Mouse (Mus musculus) B cell, adult 2 months (primary cell): ENCODE measurements around the gene Tktl2.

Experiments used
- DNase-seq, 2 experiments: peaks; one replicate each; pipeline ENCODE4 v3.0.0; 2022

Gene Tktl2

DNA sequence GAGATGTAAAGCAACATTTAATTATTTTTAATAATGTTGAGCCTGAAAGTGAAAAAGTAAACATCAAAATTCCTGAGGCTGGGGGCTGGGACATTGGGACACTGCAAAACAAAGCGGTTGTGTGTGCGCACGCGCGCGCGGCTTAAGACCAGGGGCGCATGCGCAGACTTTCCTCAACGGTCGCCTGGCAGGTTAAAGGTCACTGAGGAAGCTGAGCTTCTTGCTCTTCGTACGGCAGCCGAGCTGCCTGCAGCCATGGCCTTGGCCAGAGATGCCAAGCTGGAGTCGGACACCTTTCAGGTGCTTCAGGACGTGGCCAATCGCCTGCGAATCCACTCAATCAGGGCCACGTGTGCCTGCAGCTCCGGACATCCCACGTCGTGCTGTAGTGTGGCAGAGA lies at the start of gene Tktl2:
Gene Tktl2 (plus strand): TSS at position 220 of the 400 bp plus-strand sequence.
- DNase-seq = no peak

DNA sequence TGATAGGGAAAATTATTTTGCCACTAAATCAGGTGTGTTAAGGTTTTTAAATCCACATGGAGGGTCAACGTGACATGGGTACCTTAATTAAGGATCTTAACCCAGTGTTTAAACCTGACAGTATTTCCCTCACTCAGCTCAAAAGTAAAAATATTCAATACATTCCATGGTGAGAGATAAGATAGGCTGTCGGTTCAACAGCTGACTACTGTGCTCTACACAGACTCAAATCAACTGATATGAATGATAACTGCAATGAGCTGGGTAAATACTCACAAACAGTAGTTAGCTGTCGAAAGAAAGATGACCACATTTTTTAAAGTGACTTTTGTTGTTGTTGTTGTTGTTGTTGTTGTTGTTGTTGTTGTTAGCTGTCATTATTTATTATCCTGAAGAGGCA lies 41.7 kb upstream of the Tktl2 start:
- DNase-seq = no peak

DNA sequence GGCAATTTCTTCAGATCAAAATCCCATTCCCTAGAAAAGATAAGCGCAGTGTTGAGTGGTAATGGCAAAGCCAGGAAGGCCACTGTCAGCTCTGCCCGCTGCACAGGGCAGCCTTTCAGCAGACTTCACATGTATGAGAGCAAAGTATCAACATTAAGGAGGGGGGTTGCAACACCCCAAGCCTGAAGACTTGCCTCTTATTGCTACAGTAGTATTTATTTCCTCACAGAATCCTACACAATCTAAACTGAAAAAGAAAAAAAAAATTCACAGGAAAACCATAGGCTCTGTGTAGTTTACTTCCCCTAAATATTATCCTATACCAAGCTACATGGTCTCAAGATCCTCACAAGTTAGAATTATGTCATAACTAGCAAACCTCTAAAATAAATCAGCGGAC lies 34.7 kb upstream of the Tktl2 start:
- no peak for DNase-seq

DNA sequence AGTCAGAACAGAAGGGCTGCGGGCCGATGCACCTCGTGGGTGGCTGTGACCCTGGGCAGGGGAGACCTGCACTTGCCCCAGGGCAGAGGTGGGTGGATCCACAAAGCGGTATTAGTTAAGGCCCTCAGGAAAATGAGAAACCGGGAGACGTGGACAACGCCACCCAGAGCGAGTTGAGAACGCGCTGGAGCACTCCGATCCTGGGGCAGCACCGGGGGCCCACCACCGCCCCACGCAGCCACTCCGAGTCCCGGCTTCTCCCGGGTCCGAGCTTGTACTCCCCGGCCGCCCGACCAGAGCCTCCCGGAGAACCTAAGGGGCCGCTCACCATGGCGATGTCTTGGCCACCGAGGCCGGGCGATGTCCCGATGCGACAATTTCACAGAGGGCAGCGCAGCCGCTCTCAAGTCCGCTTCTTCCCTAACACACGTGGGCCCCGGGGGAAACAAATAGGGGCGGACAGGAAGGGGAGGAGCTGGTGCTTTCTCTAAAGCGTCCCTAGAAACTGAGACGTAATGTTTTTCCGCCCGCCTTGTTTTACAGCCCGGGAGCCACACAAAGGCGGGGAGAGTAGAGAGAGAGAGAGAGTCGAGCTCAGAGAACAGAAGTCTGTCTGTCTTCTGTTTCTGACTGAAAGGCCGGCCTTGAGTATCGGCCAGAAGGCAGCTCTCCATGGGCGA lies 25.3 kb upstream of the Tktl2 start, which contains the start of gene Tma16:
Gene Tma16 (minus strand): TSS at position 447 of the 680 bp plus-strand sequence.
- DNase-seq = peak; percentile 89 to 91

DNA sequence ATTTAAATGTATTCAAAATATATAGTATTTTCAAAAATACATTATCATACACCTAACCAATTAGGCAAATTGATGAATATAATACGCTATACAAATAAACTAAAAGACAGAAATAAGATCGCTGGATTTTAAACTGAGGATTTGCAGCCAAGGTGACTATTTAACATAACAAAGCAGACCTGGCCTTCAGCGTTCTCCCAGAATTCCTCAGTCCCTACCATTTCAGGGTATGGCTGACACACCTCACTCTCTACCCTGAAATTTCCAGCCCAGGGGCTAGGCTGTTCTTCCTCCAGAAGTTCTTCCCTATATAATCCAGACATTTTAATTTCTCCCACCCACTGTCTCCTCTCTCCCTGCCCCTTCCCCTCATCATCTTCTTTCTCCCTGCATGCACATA lies 23.0 kb upstream of the Tktl2 start:
- no peak for DNase-seq

DNA sequence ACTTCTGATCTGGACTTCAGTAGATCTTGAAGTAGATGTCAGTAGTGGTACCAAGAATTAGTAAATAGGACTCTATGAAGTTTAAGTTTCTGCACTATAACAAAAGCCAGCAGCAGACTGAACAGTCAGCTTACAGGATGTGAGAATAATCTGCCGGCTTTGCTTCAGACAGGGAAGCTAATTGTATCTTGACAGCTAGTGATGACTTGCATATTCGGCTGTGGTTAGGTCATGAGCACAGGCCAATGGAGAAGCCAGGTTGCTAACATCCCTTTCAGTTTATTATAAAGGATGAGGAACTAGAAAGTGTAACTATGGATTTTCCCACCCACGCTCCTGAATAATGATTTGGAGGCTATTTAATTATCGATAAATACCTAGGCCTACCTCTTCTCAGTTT lies 20.9 kb upstream of the Tktl2 start:
- DNase-seq = no peak

DNA sequence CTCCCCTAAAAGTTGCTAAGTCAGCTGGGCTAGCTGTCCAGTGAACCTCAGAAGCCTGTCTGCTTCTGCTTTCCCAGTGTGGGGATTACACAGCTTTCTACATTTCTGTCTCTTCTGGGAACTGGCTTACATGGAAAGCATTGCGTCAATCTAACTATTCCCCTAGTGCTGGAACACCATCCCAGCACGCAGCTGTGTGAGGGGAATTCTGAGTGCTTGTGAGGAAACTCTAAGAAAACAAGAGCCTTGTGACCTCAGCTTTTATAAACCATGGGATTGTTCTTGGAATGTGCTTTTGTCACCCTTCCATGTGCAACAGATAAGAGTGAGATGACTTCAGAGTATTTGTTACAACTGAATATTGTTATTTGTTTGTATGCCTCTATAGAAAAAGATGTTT lies 17.1 kb upstream of the Tktl2 start:
- DNase-seq = no peak

DNA sequence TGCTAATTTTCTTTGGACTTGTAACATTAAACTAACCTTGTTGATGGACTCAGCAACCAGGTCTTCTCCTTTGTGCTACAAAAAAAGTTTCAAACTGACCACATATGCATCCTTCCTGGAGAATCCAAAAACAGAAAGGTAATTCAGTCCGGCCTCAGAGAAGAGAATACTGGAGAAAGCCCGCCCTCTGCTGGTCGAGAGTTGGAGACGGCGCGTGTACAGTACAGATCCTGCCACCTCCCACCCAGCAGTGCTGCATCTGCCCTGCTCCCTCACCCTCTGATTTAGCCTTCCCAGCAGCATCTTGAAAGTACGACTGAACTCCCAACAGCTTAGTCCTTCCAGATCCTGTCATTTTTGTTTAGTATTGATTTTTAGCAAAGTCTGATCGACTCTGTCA lies 15.8 kb upstream of the Tktl2 start:
- peak; percentile 80 for DNase-seq

DNA sequence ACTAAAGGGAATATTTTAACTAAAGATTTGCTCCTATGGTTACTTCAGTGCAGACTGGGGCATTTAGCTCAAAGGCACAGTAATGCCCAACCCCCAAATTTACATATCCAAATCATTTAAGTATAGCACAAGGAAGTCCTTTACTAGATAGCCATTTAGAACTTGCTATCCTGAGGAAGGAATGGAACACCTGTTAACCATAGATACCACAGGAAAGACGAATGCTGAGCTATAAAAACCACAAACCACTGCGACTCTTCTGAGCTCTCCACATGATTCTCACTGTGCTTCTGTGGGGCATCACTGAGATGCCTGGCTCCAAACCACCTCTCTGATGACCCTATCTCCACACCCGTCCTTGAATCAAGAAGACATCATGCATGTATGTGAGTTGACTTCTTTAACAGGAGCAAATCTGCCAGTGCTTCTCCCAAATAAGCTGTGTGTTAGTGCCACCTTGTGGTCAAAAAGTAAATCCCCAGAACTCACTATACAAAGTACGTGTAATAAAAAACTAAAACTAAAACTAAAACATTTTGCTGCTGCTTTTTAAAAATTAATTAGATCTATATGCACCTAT lies 14.5 kb upstream of the Tktl2 start:
- peak; percentile 63 to 65 for DNase-seq

DNA sequence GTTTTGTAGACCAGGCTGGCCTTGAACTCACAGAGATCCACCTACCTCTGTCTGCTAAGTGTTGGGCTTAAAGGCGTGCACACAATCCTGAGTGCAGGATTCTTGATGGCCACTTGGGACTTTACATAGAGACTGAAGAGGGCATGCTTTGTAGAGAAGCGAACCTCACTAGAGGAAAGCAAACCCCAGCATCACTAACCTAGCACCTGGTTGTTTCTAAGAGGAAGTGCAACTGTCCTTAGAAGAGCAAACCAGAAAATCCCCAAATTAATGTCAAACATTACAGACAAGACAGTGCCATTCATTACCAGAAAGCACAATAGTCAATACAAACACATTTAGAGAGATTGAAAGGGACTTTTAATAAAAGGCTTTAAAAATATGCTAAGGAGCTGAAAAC lies 8.2 kb upstream of the Tktl2 start:
- DNase-seq = no peak

DNA sequence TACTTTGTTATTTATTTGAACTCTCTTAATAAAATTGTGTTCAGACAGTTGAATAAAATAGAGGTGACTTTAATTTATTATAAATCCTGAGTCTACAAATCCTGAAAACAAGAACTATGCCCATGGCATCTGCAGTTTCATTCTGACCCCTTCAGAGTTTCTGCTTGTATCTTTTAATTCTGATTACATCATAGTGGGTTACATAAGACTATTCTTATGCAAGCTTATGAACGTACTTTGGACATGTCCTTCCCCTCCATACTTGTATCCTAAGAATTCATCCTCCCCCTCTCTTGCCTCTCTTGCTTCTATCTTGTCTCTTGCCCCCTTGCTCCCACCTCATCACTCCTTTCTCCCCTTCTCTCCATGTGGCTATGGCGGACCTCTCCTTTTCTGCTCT lies 7.6 kb downstream of the Tktl2 start:
- DNase-seq = no peak

DNA sequence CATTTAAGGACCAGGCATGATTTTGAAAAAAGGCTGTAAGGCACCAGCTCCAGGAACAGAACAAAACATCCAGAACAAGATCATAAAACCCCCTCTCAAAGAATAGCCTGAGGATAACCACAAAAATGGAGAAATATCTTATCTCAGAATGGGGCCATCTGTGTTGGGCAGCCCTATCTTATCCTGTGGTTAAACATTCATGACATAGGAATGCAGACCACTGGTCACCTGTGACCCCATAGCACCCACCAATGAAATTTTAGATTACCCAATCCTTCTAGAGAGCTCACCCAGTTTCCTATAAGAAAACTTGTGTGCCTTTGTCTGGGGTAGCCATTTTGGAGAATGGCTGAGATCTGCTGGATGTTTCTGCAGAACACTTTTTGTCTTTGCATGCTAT lies 9.0 kb downstream of the Tktl2 start:
- DNase-seq = no peak

DNA sequence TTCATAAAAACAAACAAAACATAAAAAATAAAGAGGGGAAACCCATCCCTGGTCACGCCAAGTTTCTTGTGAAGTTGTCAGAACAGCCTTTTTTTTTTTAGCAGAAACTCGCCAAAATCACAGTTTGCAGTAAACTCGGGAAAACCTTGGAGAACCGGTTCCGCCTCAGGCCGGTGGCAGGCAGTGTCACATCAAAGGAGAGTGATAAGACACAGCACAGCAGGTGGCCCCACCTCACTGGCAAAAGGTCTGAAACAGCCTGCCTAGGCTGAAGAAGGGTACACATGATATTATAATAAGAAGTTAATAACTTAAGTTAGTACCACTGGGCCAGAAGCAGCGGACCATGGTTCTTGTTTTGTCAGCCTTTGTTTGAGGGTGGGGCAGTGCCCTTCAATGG lies 38.5 kb downstream of the Tktl2 start:
- DNase-seq = no peak
